Mouse (Mus musculus): ENCODE results near the gene Smyd3. TPM values are rescaled to one million over a fixed set of nuclear protein-coding genes. Genes with fewer than 3 reads are reported as not detected.

Smyd3 gene
- total RNA-seq, 2 experiments from 2014 or later: 25.8 to 32.2 TPM

GRCm38 (mm10) chr1:179060113-179060955 lies 457.5 kb downstream of the Smyd3 start:
- ATAC-seq (replicated peaks; ENCODE audit: low FRiP score, low TSS enrichment, poor library complexity, severe bottlenecking): peak; percentile 29

GRCm38 (mm10) chr1:179059286-179060112 lies 458.3 kb downstream of the Smyd3 start:
- no peak for ATAC-seq (replicated peaks; ENCODE audit: low FRiP score, low TSS enrichment, poor library complexity, severe bottlenecking)

DNA sequence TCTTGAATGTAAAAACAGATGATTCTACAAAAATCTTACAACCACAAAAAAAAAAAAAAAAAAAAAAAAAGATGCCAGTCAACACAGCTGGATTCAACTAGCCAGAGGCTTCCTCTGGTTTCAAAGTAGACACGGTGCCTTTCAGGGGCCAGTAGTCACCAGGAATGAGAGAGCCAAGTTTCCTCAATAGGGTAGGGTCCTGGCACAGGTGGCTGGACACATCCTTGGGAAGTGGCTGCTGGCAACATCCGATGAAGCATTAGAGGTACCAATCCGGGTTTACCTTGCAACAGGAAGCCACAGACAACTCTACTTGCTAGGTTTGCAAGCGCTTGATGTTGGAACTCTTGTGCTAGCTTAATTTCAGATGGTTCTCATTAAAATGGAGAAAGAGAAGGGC lies 459.2 kb downstream of the Smyd3 start:
- no peak for ATAC-seq (replicated peaks; ENCODE audit: low FRiP score, low TSS enrichment, poor library complexity, severe bottlenecking)

GRCm38 (mm10) chr1:179055760-179056159 lies 462.1 kb downstream of the Smyd3 start:
- peak; percentile 96 for ATAC-seq (replicated peaks; ENCODE audit: low FRiP score, low TSS enrichment, poor library complexity, severe bottlenecking)

- ATAC-seq (replicated peaks; ENCODE audit: low FRiP score, low TSS enrichment, poor library complexity, severe bottlenecking): no peak
Observed at GRCm38 (mm10) chr1:179054385-179055116, 463.3 kb downstream of the Smyd3 start.

DNA sequence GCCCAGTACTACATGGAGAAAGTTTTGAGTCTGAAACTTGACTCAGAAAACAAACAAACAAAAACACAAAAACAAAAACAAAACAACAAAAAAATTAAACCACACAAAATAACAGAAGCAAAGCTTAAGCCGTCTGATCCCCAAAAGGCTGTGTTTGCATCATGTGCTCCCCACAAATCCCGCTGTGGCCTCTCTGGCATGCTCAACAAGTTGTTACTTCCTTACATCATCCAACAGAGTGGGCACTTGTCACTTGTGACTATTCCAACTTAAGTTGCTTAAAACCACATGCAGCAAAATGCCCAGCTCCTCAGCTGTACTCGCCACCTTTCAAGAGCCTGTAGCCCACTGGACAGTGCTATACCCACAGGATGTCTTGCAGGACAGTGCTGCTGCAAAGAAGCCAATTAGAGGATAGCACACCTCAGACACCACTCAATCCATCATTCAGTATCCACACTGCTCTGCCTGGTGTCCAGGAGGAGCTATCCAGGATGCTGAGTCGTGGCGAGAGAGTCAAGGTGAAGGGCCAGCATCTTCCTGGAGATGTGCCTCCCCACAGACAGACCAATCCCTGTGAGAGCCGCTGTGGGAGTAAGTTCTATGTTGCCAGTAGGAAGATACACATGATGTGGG lies 465.2 kb downstream of the Smyd3 start:
- no peak for ATAC-seq (replicated peaks; ENCODE audit: low FRiP score, low TSS enrichment, poor library complexity, severe bottlenecking)

GRCm38 (mm10) chr1:179047931-179048596 lies 469.8 kb downstream of the Smyd3 start:
- no peak for ATAC-seq (replicated peaks; ENCODE audit: low FRiP score, low TSS enrichment, poor library complexity, severe bottlenecking)

GRCm38 (mm10) chr1:179045856-179046714 lies 471.8 kb downstream of the Smyd3 start:
- no peak for ATAC-seq (replicated peaks; ENCODE audit: low FRiP score, low TSS enrichment, poor library complexity, severe bottlenecking)

- ATAC-seq (replicated peaks; ENCODE audit: low FRiP score, low TSS enrichment, poor library complexity, severe bottlenecking): no peak
Observed at GRCm38 (mm10) chr1:179044165-179044564, 473.7 kb downstream of the Smyd3 start.

DNA sequence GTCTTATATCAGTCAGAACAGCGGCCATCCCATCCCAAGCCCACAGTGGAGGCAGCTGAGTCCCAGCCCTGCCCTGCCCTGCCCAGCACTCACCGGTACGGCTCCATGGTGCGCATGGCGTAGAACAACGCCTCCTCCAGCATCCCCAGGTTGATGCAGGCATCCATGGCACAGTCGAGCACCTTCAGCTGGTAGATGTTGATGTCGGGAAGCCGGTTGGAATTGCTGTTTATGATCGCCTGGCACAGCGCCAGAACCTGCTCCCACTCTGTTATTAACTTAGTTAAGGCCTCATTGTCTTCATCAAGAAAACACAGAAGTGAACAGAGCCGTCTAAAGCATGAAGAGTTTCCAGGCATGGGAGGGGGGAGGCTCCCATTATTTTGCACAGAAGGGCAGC lies 474.2 kb downstream of the Smyd3 start:
- ATAC-seq (replicated peaks; ENCODE audit: low FRiP score, low TSS enrichment, poor library complexity, severe bottlenecking): no peak

DNA sequence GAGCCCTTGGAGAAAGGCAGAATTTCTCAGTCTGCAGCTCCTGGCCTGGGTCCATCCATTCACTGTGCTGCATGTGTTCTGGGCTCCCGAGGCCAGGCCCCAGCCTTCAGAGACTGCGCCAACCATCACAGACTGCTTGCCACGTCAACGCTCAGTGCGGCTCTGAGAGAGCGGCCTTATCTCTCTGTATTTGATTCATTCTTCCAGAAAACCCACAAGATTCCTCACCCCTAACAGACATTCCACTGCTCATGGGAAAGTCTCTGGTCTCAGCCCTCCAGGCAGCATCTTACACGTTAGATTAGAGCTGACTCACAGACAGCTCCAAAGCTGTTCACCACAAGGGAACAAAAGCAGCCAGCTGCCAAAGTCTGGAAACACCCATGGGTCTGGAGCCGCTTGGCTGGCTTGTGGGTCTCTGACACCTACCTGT lies 475.9 kb downstream of the Smyd3 start:
- ATAC-seq (replicated peaks; ENCODE audit: low FRiP score, low TSS enrichment, poor library complexity, severe bottlenecking): peak; percentile 62

- no peak; the same call in 1 of the 2 replicates for ATAC-seq (replicated peaks; ENCODE audit: low FRiP score, low TSS enrichment, poor library complexity, severe bottlenecking)
Observed at GRCm38 (mm10) chr1:179041231-179041904, 476.5 kb downstream of the Smyd3 start.

- ATAC-seq (replicated peaks; ENCODE audit: low FRiP score, low TSS enrichment, poor library complexity, severe bottlenecking): no peak
Observed at GRCm38 (mm10) chr1:179038801-179039200, 479.0 kb downstream of the Smyd3 start.

DNA sequence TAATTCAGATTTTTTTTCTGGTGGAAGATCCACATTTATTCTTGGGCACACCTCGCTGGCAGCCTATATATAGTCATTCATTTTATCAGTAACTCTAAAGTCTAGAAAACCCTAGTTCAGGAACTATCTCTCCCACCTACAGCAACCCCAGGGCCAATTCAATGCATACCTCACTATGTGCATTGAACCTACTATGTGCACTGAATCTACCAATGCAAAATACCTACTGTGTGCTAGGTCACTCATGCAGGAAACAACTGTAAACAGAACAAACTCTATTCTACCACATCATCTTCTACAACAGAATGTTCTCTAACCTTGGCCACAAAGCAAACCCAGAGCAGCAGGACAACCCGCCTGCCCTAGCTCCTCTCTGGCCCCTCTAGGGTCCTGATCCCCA lies 484.9 kb downstream of the Smyd3 start:
- no peak for ATAC-seq (replicated peaks; ENCODE audit: low FRiP score, low TSS enrichment, poor library complexity, severe bottlenecking)

- no peak for ATAC-seq (replicated peaks; ENCODE audit: low FRiP score, low TSS enrichment, poor library complexity, severe bottlenecking)
Observed at GRCm38 (mm10) chr1:179031581-179031980, 486.3 kb downstream of the Smyd3 start.

- no peak for ATAC-seq (replicated peaks; ENCODE audit: low FRiP score, low TSS enrichment, poor library complexity, severe bottlenecking)
Observed at GRCm38 (mm10) chr1:179026614-179027013, 491.2 kb downstream of the Smyd3 start.

DNA sequence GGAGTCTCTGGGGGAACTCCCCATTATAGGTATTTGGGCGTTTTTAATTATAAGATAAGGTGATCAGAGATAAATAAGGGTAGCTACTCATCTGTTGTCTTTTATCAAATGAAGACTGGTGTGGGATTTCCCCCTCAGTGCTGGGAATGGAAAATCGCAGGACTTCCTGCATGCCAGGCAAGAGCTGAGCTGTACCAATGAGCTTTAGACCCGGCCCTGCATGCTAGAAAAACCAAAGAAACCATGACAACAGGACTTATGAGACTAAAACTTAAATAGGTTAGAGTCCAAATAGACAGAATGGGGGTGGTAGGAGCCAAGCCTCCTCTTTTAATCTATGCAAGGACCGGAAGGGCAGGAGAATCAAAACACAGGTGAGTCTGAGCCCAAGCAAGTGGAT lies 492.7 kb downstream of the Smyd3 start:
- ATAC-seq (replicated peaks; ENCODE audit: low FRiP score, low TSS enrichment, poor library complexity, severe bottlenecking): no peak
